Mouse (Mus musculus) spleen, adult 12 weeks (tissue): ENCODE data around the gene Hcfc1r1.

Experiments used
- DNase-seq: peaks from one replicate; pipeline ENCODE4 v3.0.0; 2022; ENCODE audit warnings: low spot score

Gene Hcfc1r1

DNA sequence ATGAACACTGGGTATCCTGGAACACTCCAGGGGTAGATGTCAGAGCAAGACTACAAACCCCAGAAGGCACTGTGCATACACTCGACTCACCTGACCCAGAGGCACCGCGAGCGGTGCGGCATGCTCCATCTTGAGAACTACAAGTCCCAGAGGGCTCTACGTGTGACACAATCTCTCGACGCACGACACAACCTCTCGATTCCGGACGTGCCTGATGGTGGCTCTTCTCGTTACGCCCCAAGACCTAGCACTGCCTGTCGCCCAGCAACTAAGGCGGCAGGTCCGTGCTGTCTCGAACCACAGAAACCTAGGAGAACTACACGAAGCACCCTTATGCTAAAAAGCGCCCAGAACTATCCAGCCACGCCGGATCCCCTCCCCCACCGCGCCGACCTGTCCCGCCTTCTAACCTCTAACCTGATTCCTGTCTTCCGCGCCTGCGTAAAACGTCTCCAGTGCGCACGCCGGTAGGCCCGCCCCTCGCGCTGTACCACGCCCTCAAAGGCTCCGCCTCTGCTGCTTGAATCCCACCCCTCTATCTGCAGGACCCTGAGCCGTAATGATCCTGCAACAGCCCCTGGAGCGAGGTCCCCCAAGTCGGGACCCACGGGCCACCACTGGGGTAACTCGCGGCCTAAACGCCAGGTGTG lies at the start of gene Hcfc1r1, which contains the start of gene Thoc6:
TSS of gene Hcfc1r1 (plus strand) at position 173 of the 650 bp plus-strand sequence.
TSS of gene Thoc6 (minus strand) at position 459 of the 650 bp plus-strand sequence.
- peak; percentile 82 for DNase-seq

GRCm38 (mm10) chr17:23627813-23628212 lies 45.6 kb upstream of the Hcfc1r1 start:
- no peak for DNase-seq

DNA sequence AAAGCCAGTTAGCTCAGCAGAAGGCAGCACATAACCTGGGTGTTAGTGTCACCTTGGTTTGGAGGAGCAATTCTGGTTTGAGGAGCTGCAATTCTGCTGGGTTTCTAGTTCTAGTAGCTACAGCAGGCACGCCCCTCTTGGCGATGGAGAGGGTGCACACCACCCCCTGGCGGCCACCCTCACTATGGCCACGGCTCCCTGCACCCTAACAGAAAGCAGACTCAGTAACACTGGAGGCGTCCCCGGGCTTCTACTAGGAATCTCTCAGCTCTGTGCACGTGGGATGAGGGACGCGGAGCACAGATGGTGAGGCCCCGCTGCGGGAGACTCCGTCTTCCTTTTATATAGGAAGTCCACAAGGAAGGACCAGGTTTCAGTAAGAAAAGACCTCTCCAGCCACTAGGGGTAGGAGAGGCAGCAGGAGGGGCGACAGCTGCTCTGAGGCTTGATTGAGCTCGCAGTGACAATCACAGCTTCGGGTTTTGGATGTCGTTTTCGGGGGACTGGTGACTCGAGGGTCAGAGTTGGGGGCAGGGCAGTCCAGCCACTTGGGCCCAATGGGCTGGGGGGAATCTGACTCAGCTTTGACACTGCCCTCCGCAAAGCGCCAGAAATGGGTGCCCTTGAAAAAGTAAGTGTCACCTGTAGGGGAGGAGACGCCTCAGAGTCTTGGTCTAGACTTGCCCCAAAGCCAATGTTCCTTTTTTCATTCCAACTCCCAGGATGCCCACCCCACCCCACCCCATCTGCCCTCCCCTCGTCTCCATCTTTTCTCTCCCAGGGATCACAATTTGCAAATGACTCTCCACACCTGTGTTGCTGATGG lies 43.0 kb upstream of the Hcfc1r1 start:
- DNase-seq, result peak; percentile 59

GRCm38 (mm10) chr17:23631241-23631640 lies 42.2 kb upstream of the Hcfc1r1 start:
- no peak for DNase-seq

GRCm38 (mm10) chr17:23644613-23645495 lies 28.5 kb upstream of the Hcfc1r1 start, which contains the start of gene Mmp25:
Gene Mmp25 (minus strand): TSS chr17:23645277.
- no peak for DNase-seq

DNA sequence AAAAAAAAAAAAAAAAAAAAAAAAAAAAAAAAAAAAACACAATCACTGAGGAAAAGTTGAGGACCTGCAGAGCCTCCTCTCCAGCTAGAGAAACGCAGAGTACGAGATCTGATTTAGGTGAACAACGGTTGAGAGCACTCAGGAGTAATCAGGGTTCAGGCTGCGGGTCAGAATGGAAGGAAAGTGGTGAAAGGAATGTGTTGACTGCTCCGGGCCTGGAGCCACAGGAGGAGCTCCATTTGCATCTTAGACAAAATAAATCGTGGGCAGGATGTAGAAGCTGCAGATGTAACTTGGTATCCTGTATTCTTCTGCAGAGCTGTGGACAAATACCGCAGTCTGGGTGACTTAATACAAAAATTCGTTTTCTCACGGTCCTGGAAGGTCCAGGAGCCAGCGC lies 27.5 kb upstream of the Hcfc1r1 start:
- DNase-seq, result no peak

DNA sequence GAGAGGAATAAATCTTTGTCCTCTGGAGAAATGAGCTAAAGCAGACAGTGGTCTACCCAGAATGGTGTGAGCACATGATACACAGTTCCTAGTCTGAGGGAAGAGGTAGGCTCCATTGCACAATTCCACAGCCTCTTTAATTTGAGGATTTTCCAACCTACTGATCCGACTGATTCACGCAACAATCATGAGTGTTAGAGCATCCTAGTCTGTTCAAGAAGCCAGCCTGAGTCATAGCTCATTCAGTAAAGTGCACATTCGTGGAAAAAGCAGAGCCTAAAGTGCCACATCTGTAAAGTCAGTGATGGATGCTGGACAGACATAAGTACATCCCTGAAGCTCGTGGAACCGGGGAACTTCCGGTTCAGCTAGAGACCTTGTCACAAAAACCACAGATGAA lies 22.0 kb upstream of the Hcfc1r1 start:
- no peak for DNase-seq

DNA sequence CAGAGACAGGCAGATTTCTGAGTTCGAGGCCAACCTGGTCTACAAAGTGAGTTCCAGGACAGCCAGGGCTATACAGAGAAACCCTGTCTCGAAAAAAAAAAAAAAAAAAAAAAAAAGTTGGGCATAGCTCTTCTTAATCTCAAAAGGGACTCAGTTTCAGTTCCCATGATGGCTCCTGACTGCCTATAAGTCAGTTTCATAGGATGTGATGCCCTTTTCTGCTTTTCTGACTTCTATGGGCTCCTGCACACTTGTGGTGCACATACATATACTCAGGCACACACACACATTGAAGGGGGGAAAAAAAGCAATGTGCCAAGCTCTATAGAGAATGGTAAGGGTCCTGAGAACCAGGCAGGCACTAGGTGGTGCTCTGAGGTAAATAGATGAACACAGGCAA lies 20.1 kb upstream of the Hcfc1r1 start:
- no peak for DNase-seq

GRCm38 (mm10) chr17:23654001-23654400 lies 19.4 kb upstream of the Hcfc1r1 start:
- no peak for DNase-seq

- DNase-seq, result no peak
Observed at GRCm38 (mm10) chr17:23654410-23654809, 19.0 kb upstream of the Hcfc1r1 start.

- DNase-seq, result no peak
Observed at GRCm38 (mm10) chr17:23658450-23658849, 14.9 kb upstream of the Hcfc1r1 start.

DNA sequence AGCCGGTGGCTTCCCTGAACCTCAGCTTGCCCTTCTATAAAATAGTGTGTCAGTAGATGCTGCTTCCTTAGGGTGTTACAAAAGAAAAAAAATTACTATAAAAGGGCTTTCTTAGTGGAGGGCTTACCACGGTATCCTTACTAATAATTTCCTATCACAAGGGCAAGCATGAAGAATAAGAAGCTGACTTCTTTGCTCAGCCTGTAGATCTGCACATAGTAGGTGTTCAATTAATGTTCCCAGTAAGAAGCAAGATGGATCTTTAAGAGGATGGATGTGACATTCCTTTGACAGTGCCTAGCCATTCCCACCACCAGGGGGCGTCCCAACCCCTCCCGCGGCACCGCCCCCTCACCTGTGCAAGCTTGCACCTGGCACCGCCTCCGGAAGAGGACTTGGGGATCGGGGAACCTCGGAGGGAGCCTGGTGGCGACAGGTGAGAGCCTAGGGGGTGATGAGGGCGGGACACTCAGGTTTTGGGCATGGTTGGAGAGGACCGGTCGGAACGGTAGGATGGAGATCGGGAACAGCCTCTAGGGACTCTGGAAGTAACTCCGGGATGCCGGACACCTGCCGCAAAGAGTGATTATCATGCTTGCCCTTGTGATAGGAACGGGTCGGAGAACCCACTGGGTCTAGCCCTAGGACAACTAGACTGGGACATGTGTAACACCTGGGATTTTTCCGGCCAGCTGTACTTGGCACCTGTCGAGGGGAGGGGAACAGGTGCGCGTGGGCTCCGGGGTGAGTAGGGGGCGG lies 13.1 kb upstream of the Hcfc1r1 start, which contains the start of gene Bicdl2:
TSS of gene Bicdl2 (plus strand) at position 390 of the 759 bp plus-strand sequence.
- no peak for DNase-seq

DNA sequence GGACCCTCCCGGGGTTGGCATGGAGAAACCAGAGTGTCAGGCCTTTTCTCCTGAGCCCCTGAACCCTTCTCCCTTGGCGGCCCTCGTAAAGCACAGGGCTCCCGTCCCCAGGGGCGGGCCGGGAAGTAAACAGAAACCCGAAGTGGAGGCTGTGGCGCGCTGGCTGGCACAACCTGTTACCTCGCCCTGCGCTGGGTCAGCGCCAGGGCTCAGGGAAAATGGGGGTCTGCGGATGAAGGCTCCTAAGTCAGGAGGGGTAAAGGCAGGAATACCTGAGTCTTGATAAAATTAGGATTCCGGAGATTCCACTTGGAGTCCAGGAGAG lies 12.6 kb upstream of the Hcfc1r1 start:
- DNase-seq, result no peak

- DNase-seq, result no peak
Observed at GRCm38 (mm10) chr17:23661526-23661925, 11.9 kb upstream of the Hcfc1r1 start.

DNA sequence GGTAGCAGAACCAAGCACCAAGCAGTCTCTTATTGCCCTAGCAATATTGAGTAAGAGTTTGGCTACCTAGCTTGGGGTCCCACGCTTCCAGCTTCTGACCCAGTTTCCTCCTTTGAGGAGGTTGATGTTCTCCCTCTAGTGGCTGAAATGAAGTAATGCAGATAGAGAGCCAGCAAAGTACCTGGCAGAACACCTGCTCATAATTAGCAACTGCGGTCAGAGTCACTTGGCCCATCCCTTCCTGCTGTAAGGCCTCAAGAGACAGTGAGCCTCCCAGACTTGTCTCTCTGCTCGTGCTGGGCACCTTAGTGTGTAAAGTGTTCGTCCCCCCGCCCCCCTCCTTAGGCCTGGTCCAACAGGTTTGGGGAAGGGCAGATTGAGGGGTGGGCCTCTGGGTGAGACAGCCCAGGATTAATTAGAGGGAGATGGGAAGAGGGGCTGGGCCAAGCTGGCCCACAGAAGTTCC lies 8.8 kb upstream of the Hcfc1r1 start:
- DNase-seq, result no peak

DNA sequence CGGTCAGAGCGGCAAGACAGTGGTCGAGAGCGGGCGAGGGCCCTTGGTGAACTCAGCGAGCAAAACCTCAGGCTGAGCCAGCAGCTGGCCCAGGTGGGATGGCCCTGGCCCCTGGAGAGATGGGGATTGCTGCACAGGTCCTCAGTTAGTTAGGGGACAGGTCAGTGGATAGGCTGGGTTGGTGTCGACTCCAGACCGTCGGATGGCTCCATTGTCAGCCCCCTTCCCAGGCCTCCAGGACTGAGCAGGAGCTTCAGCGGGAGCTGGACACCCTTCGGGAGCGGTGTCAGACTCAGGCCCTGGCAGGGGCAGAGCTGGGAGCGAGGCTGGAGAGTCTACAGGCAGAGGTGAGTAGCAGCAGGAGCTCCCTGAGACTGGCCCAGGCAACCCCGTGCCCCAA lies 7.9 kb upstream of the Hcfc1r1 start:
- no peak for DNase-seq

DNA sequence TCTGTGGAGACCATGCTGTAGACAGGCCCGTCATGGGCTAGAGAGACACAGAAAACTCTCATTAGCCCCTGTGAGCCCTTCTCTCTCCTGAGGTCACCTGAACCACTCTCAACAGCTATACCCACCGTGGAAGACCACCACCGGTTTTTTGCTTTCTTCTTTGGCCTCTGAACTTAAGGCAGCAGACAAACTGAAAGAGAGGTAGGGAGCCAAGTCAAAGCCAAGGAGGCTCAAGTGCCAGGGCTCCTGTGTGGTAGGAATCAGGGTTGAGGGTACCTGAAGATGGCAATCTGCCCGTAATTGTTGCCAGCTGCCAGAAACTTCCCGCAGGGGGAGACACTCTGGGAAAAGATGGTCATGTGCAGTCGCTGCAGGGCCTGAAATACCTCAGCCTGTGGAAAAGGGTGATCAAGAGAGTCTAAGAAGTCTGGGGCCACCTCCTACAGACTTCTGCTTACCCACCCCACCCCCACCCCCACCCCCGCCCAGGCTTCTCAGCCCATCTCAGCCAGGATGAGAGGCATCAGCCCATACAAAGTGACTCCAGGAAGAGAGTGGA lies 2.8 kb upstream of the Hcfc1r1 start:
- DNase-seq, result no peak

DNA sequence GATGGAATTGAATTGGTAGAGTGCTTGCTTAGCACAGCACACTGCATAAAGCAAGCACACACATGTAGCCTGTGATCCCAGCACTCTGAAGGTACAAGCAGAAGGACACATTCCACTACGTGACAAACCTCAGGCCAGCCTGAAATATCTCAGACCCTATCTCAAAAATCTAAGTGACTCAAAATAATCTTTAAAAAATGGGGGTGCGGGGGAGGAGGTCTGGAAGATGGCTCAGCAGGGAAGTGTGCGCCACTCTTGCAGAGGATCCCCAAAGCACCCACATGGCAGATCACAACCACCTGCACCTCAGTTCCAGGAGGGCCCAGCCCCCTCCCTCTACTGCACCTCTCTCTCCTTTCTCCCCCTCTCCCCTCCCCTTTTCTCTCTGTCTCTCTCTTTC lies 1.9 kb upstream of the Hcfc1r1 start:
- DNase-seq, result no peak

- no peak for DNase-seq
Observed at GRCm38 (mm10) chr17:23672761-23673160, 635 bp upstream of the Hcfc1r1 start.

DNA sequence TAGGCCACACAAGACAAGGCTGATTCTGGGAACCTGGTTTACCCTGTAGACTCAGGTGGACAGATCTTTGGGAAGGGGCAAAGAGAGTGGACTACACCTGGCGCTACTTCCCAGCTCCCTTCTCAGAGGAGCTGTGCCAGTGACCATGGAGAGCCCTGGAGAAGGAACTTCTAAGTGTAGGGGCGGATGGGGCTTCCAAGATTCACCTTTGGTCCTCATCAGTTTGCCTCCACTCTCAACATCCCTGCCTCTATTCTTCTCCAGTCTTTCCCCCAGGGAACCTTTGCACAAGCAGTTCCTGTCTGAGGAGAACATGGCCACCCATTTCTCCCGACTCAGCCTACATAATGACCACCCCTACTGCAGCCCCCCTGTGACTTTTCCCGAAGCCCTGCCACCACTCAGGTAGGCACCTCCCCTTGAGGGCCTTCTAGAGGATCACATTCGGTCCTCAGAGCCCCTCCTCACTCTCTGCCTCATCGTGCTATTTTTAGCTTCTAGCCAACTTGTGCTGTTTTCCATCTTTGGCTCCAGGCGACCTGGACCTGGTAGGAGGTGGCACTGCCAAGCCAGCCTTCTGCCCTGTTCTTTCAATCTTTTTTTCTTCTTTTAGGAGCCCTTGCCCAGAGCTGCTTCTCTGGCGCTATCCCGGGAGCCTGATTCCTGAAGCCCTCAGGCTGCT lies 1.0 kb downstream of the Hcfc1r1 start:
- DNase-seq, result no peak

GRCm38 (mm10) chr17:23675127-23675526 lies 1.7 kb downstream of the Hcfc1r1 start:
- DNase-seq, result no peak
